Mouse (Mus musculus) thymus, adult 2 months (tissue): Measurements from ENCODE around the gene Ube2e2.

ENCODE experiments used
- CTCF ChIP-seq: fragments of 200-500 bp; IDR thresholded peaks from 2 replicates; pipeline ENCODE4 v1.5.1; 2012; ENCODE audit warnings: mild to moderate bottlenecking, control low read depth, low read length, moderate library complexity, borderline replicate concordance; ENCODE audit not compliant: control insufficient read depth, poor library complexity, insufficient read depth; ENCODE audit errors: extremely low read depth
- POLR2A ChIP-seq: fragments of 200-500 bp; IDR thresholded peaks from 2 replicates; pipeline ENCODE4 v1.6.1; 2012; ENCODE audit warnings: mild to moderate bottlenecking, low read length, control low read depth, moderate library complexity; ENCODE audit not compliant: control insufficient read depth, poor library complexity, insufficient read depth; ENCODE audit errors: extremely low read depth

- TF ChIP-seq CTCF (no peak), POLR2A (no peak)
These were observed 177.1 kb downstream of the Ube2e2 start for GRCm38 (mm10) chr14:18716970-18717369.
